Mouse (Mus musculus) kidney, adult 2 months (tissue): ENCODE results near the gene Jakmip3. TPM values are rescaled to one million over a fixed set of nuclear protein-coding genes. Genes with fewer than 3 reads are reported as not detected.

Experiments
- DNase-seq: peaks from one replicate; pipeline ENCODE4 v3.0.0; 2021
- H3K27ac ChIP-seq: fragments of 200-500 bp; 2 replicates; pipeline ENCODE4 v1.5.1; 2012; ENCODE audit warnings: low read depth, low read length, control low read depth, inconsistent platforms; ENCODE audit not compliant: insufficient read depth
- H3K27me3 ChIP-seq: fragments of 200-500 bp; replicated peaks from 2 replicates; pipeline ENCODE4 v1.6.1; 2012; ENCODE audit warnings: mild to moderate bottlenecking, moderate library complexity, low read length, inconsistent platforms; ENCODE audit not compliant: control insufficient read depth, insufficient read depth
- H3K36me3 ChIP-seq: fragments of 200-500 bp; 2 replicates; pipeline ENCODE4 v1.6.1; 2012; ENCODE audit warnings: mild to moderate bottlenecking, moderate library complexity, low read length, inconsistent platforms; ENCODE audit not compliant: control insufficient read depth, insufficient read depth
- H3K4me1 ChIP-seq: fragments of 200-500 bp; 2 replicates; pipeline ENCODE4 v1.6.1; 2011; ENCODE audit warnings: low read length; ENCODE audit not compliant: control insufficient read depth, insufficient read depth
- H3K4me3 ChIP-seq: fragments of 200-500 bp; 2 replicates; pipeline ENCODE4 v1.5.1; 2011; ENCODE audit warnings: mild to moderate bottlenecking, low read depth, low read length, control low read depth; ENCODE audit not compliant: insufficient read depth
- CTCF ChIP-seq: fragments of 200-500 bp; conservative IDR thresholded peaks from 2 replicates; pipeline ENCODE4 v1.5.1; 2011; ENCODE audit warnings: low read depth, mild to moderate bottlenecking, control low read depth, low read length, moderate library complexity, mixed read lengths; ENCODE audit not compliant: insufficient read depth, insufficient read length
- POLR2A ChIP-seq: fragments of 200-500 bp; IDR thresholded peaks from one replicate; pipeline ENCODE4 v1.6.1; 2011; ENCODE audit warnings: low read depth, low read length, control low read depth
- WGBS: fragments of 180-500 bp; shearing (Covaris S2); methylation state at CpG from one replicate; pipeline ENCODE4 v1.1.7; 2018; 5-methylcytosine and 5-hydroxymethylcytosine counted together
- polyA plus RNA-seq: library from polyadenylated mRNA; depleted of rRNA; stranded (reverse); fragments of >200 nt; gene quantifications from 2 replicates; pipeline ENCODE4 v1.2.3, GENCODE M21; 2012

Jakmip3 gene
- polyA plus RNA-seq, 1 experiment = 0.06 TPM

- TF ChIP-seq POLR2A (no peak), CTCF (no peak)
- no peaks in the 10 kb centered on the region for H3K27me3 ChIP-seq
- no peak for DNase-seq
- WGBS = 93% methylated on average over 2 of the region's 2 CpGs
- H3K4me3 ChIP-seq = no peak overlapping the region
- H3K36me3 ChIP-seq = no peaks in the 10 kb centered on the region
- no peak overlapping the region for H3K27ac ChIP-seq
- no peaks in the 10 kb centered on the region for H3K4me1 ChIP-seq
These were observed 71.1 kb downstream of the Jakmip3 start for GRCm38 (mm10) chr7:139011586-139011985.

GRCm38 (mm10) chr7:139012767-139013369, 72.3 kb downstream of the Jakmip3 start:
- 57% methylated on average over 6 of the region's 6 CpGs for WGBS
- DNase-seq = no peak
- TF ChIP-seq CTCF = no peak
- TF ChIP-seq POLR2A = no peak

GRCm38 (mm10) chr7:139015143-139015542, 74.6 kb downstream of the Jakmip3 start:
- no peak for DNase-seq
- H3K4me3 ChIP-seq = no peak overlapping the region
- no peaks in the 10 kb centered on the region for H3K4me1 ChIP-seq
- no peak overlapping the region for H3K27ac ChIP-seq
- no peaks in the 10 kb centered on the region for H3K27me3 ChIP-seq
- WGBS = 85% methylated on average over 6 of the region's 6 CpGs
- no peak for TF ChIP-seq CTCF
- TF ChIP-seq POLR2A = no peak
- no peaks in the 10 kb centered on the region for H3K36me3 ChIP-seq

More at GRCm38 (mm10) chr7:139012767-139013369, 72.3 kb downstream of the Jakmip3 start:
- Histone ChIP-seq H3K4me3 (no peak overlapping the region), H3K4me1 (no peaks in the 10 kb centered on the region), H3K27me3 (no peaks in the 10 kb centered on the region), H3K36me3 (no peaks in the 10 kb centered on the region), H3K27ac (no peak overlapping the region)

- no peak for DNase-seq
- Histone ChIP-seq H3K4me1 (no peaks in the 10 kb centered on the region), H3K36me3 (no peaks in the 10 kb centered on the region), H3K27me3 (no peaks in the 10 kb centered on the region), H3K4me3 (no peak overlapping the region), H3K27ac (no peak overlapping the region)
- WGBS = 32% methylated on average over 11 of the region's 11 CpGs
- no peak for TF ChIP-seq POLR2A
- no peak for TF ChIP-seq CTCF
These were observed 75.8 kb downstream of the Jakmip3 start for GRCm38 (mm10) chr7:139016288-139016687.

GRCm38 (mm10) chr7:139017249-139017903, 76.8 kb downstream of the Jakmip3 start:
- H3K36me3 ChIP-seq = no peaks in the 10 kb centered on the region
- H3K27ac ChIP-seq = no peak overlapping the region
- DNase-seq = no peak
- H3K4me1 ChIP-seq = no peaks in the 10 kb centered on the region
- 68% methylated on average over 15 of the region's 15 CpGs for WGBS
- no peak overlapping the region for H3K4me3 ChIP-seq
- TF ChIP-seq CTCF (no peak), POLR2A (no peak)
- no peaks in the 10 kb centered on the region for H3K27me3 ChIP-seq

GRCm38 (mm10) chr7:139020884-139021283, 80.4 kb downstream of the Jakmip3 start:
- Histone ChIP-seq H3K27ac (no peak overlapping the region), H3K36me3 (no peaks in the 10 kb centered on the region), H3K27me3 (no peaks in the 10 kb centered on the region), H3K4me3 (no peak overlapping the region), H3K4me1 (no peaks in the 10 kb centered on the region)
- WGBS = 15% methylated on average over 19 of the region's 20 CpGs
- TF ChIP-seq POLR2A (no peak), CTCF (no peak)
- DNase-seq = peak; percentile 32

GRCm38 (mm10) chr7:139021326-139021725, 80.8 kb downstream of the Jakmip3 start:
- no peak for TF ChIP-seq CTCF
- TF ChIP-seq POLR2A = no peak

More at GRCm38 (mm10) chr7:139021326-139021725, 80.8 kb downstream of the Jakmip3 start:
- DNase-seq = no peak
- H3K27ac ChIP-seq = no peak overlapping the region
- no peak overlapping the region for H3K4me3 ChIP-seq
- no peaks in the 10 kb centered on the region for H3K36me3 ChIP-seq
- WGBS = 68% methylated on average over 1 of the region's 1 CpGs
- no peaks in the 10 kb centered on the region for H3K27me3 ChIP-seq
- H3K4me1 ChIP-seq = no peaks in the 10 kb centered on the region
